Mouse (Mus musculus) hindbrain, embryonic 13.5 days (tissue): ENCODE data around the gene Rab1b. TPM values are rescaled to one million over a fixed set of nuclear protein-coding genes. Genes with fewer than 3 reads are reported as not detected.
"Not testable (repeated sequence)": the region's sequence is repeated elsewhere in the genome, so short reads cannot be mapped to it uniquely, and the experiment has no call there.

Source experiments
- ATAC-seq: fragments of 200-750 bp; cut with Nextera tagmentation; 2 replicates; pipeline ENCODE4 v1.8.0; 2017; ENCODE audit warnings: moderate TSS enrichment; ENCODE audit not compliant: low FRiP score
- H3K27ac ChIP-seq: fragments of 300-500 bp; sonication (generic); 2 replicates; pipeline ENCODE4 v1.5.1; 2015; ENCODE audit warnings: inconsistent platforms, mild to moderate bottlenecking, moderate library complexity
- H3K27me3 ChIP-seq: fragments of 300-500 bp; sonication (generic); 2 replicates; pipeline ENCODE4 v1.6.1; 2015; ENCODE audit warnings: mild to moderate bottlenecking, inconsistent platforms
- H3K36me3 ChIP-seq: fragments of 300-500 bp; sonication (generic); 2 replicates; pipeline ENCODE4 v1.6.1; 2015; ENCODE audit warnings: mild to moderate bottlenecking, inconsistent platforms
- H3K4me1 ChIP-seq: fragments of 300-500 bp; sonication (generic); replicated peaks from 2 replicates; pipeline ENCODE4 v1.6.1; 2015; ENCODE audit warnings: inconsistent platforms
- H3K4me2 ChIP-seq: fragments of 300-500 bp; sonication (generic); 2 replicates; pipeline ENCODE4 v1.6.1; 2015; ENCODE audit warnings: inconsistent platforms, mild to moderate bottlenecking, moderate library complexity
- H3K4me3 ChIP-seq: fragments of 300-500 bp; sonication (generic); 2 replicates; pipeline ENCODE4 v1.5.1; 2015; ENCODE audit warnings: mild to moderate bottlenecking, inconsistent platforms
- H3K9ac ChIP-seq: fragments of 300-500 bp; sonication (generic); 2 replicates; pipeline ENCODE4 v1.6.1; 2015; ENCODE audit warnings: mild to moderate bottlenecking, inconsistent platforms
- H3K9me3 ChIP-seq: fragments of 300-500 bp; sonication (generic); 2 replicates; pipeline ENCODE4 v1.6.1; 2016; ENCODE audit warnings: inconsistent platforms
- WGBS: fragments of 180-500 bp; shearing (Covaris S2); methylation state at CpG from one replicate; pipeline ENCODE4 v1.1.7; 2015; 5-methylcytosine and 5-hydroxymethylcytosine counted together
- polyA plus RNA-seq: library from polyadenylated mRNA; unstranded; fragments of >200 nt; fragmentation: Nextera tagmentation; extraction: Ambion mirVana; gene quantifications from 2 replicates; pipeline ENCODE4 v1.2.1, GENCODE M21; 2015

Gene Rab1b
- polyA plus RNA-seq, result 234 TPM in 2 replicates

- Histone ChIP-seq H3K4me1 (peaks cover 22% of the 10 kb centered on the region), H3K4me2 (peak within 1 kb of the TSS; percentile 94), H3K27ac (peak within 1 kb of the TSS; percentile 97), H3K9ac (peak within 1 kb of the TSS; percentile 89), H3K36me3 (peaks cover 75% of the 10 kb centered on the region), H3K9me3 (no peaks in the 10 kb centered on the region), H3K4me3 (peak within 1 kb of the TSS; percentile 70), H3K27me3 (no peaks in the 10 kb centered on the region)
- peak; percentile 95 for ATAC-seq
- WGBS, result under 1% methylated on average over 46 of the region's 46 CpGs
These were observed at the start of gene Rab1b for GRCm38 (mm10) chr19:5106731-5107191. Gene Rab1b, minus strand, starts transcription at chr19:5107072.

GRCm38 (mm10) chr19:5152261-5152660, 45.4 kb upstream of the Rab1b start:
- ATAC-seq, result no peak
- H3K4me2 ChIP-seq, result no peak overlapping the region
- H3K36me3 ChIP-seq, result peaks cover 48% of the 10 kb centered on the region
- no peaks in the 10 kb centered on the region for H3K9me3 ChIP-seq
- no peak overlapping the region for H3K4me3 ChIP-seq
- H3K27ac ChIP-seq, result peak overlapping the region; percentile 5; the same call in 1 of the 2 replicates
- H3K9ac ChIP-seq, result no peak overlapping the region
- no peaks in the 10 kb centered on the region for H3K4me1 ChIP-seq
- 92% methylated on average over 6 of the region's 6 CpGs for WGBS
- no peaks in the 10 kb centered on the region for H3K27me3 ChIP-seq

- Histone ChIP-seq H3K9ac (no peak overlapping the region), H3K4me1 (no peaks in the 10 kb centered on the region), H3K9me3 (no peaks in the 10 kb centered on the region), H3K36me3 (peaks cover 50% of the 10 kb centered on the region), H3K27ac (peak overlapping the region; percentile 5), H3K4me3 (no peak overlapping the region), H3K27me3 (no peaks in the 10 kb centered on the region), H3K4me2 (no peak overlapping the region)
- 87% methylated on average over 5 of the region's 5 CpGs for WGBS
- no peak for ATAC-seq
These were observed 44.9 kb upstream of the Rab1b start for GRCm38 (mm10) chr19:5151741-5152140.

- Histone ChIP-seq H3K4me2 (no peak overlapping the region), H3K36me3 (peaks cover 54% of the 10 kb centered on the region), H3K4me3 (no peak overlapping the region), H3K4me1 (no peaks in the 10 kb centered on the region), H3K9ac (no peak overlapping the region), H3K27me3 (no peaks in the 10 kb centered on the region), H3K9me3 (no peaks in the 10 kb centered on the region), H3K27ac (peak overlapping the region; percentile 5; the same call in 1 of the 2 replicates)
- WGBS, result 46% methylated on average over 3 of the region's 3 CpGs
- ATAC-seq, result peak; percentile 54; the same call in 1 of the 2 replicates
These were observed 44.5 kb upstream of the Rab1b start for GRCm38 (mm10) chr19:5151331-5151730.

- Histone ChIP-seq H3K36me3 (peaks cover 54% of the 10 kb centered on the region), H3K27ac (no peak overlapping the region), H3K4me3 (no peak overlapping the region), H3K9ac (no peak overlapping the region), H3K9me3 (no peaks in the 10 kb centered on the region), H3K4me2 (no peak overlapping the region), H3K4me1 (no peaks in the 10 kb centered on the region), H3K27me3 (no peaks in the 10 kb centered on the region)
- WGBS, result 92% methylated on average over 6 of the region's 6 CpGs
- no peak for ATAC-seq
These were observed 43.5 kb upstream of the Rab1b start for GRCm38 (mm10) chr19:5150358-5150757.

GRCm38 (mm10) chr19:5149041-5149440, 42.2 kb upstream of the Rab1b start:
- H3K36me3 ChIP-seq, result peaks cover 63% of the 10 kb centered on the region
- not testable (repeated sequence) for H3K27ac ChIP-seq, ATAC-seq, H3K4me2 ChIP-seq, H3K4me1 ChIP-seq, H3K4me3 ChIP-seq, H3K9ac ChIP-seq, H3K27me3 ChIP-seq, H3K9me3 ChIP-seq
- WGBS, result 93% methylated on average over 4 of the region's 6 CpGs

- ATAC-seq, result no peak
- no peak overlapping the region for H3K9ac ChIP-seq
- H3K36me3 ChIP-seq, result peaks cover 71% of the 10 kb centered on the region
- H3K4me1 ChIP-seq, result no peaks in the 10 kb centered on the region
- no peaks in the 10 kb centered on the region for H3K9me3 ChIP-seq
- 5% methylated on average over 2 of the region's 2 CpGs for WGBS
- H3K27me3 ChIP-seq, result no peaks in the 10 kb centered on the region
- H3K4me3 ChIP-seq, result no peak overlapping the region
- H3K4me2 ChIP-seq, result no peak overlapping the region
- H3K27ac ChIP-seq, result no peak overlapping the region
These were observed 32.8 kb upstream of the Rab1b start for GRCm38 (mm10) chr19:5139640-5140039.

GRCm38 (mm10) chr19:5131237-5131636, 24.4 kb upstream of the Rab1b start:
- Histone ChIP-seq H3K4me2 (no peak overlapping the region), H3K4me3 (no peak overlapping the region), H3K9me3 (no peaks in the 10 kb centered on the region), H3K36me3 (peaks cover 34% of the 10 kb centered on the region), H3K9ac (no peak overlapping the region), H3K27ac (no peak overlapping the region), H3K4me1 (no peaks in the 10 kb centered on the region), H3K27me3 (0 out of 2 replicates have a peak, but pooled peaks cover 3% of the 10 kb centered on the region)
- ATAC-seq, result no peak
- 81% methylated on average over 4 of the region's 4 CpGs for WGBS

GRCm38 (mm10) chr19:5129770-5130169, 22.9 kb upstream of the Rab1b start:
- Histone ChIP-seq H3K27ac (no peak overlapping the region), H3K9ac (no peak overlapping the region), H3K4me2 (no peak overlapping the region), H3K9me3 (no peaks in the 10 kb centered on the region), H3K27me3 (0 out of 2 replicates have a peak, but pooled peaks cover 3% of the 10 kb centered on the region), H3K4me1 (no peaks in the 10 kb centered on the region), H3K4me3 (no peak overlapping the region), H3K36me3 (peaks cover 21% of the 10 kb centered on the region)
- no peak for ATAC-seq
- WGBS, result 39% methylated on average over 1 of the region's 1 CpGs

- Histone ChIP-seq H3K9me3 (no peaks in the 10 kb centered on the region), H3K4me1 (peaks cover 2% of the 10 kb centered on the region), H3K4me3 (no peak overlapping the region), H3K9ac (no peak overlapping the region), H3K36me3 (no peaks in the 10 kb centered on the region), H3K27ac (no peak overlapping the region; the same call in 1 of the 2 replicates), H3K4me2 (no peak overlapping the region), H3K27me3 (0 out of 2 replicates have a peak, but pooled peaks cover 3% of the 10 kb centered on the region)
- no peak for ATAC-seq
- 66% methylated on average over 7 of the region's 7 CpGs for WGBS
These were observed 17.3 kb upstream of the Rab1b start for GRCm38 (mm10) chr19:5124055-5124614.

GRCm38 (mm10) chr19:5123241-5123640, 16.4 kb upstream of the Rab1b start:
- Histone ChIP-seq H3K36me3 (no peaks in the 10 kb centered on the region), H3K9ac (no peak overlapping the region), H3K4me1 (peaks cover 9% of the 10 kb centered on the region), H3K4me3 (no peak overlapping the region), H3K4me2 (no peak overlapping the region), H3K27me3 (no peaks in the 10 kb centered on the region), H3K9me3 (no peaks in the 10 kb centered on the region), H3K27ac (no peak overlapping the region)
- 82% methylated on average over 3 of the region's 3 CpGs for WGBS
- no peak for ATAC-seq

- H3K4me1 ChIP-seq, result peaks cover 9% of the 10 kb centered on the region
- no peaks in the 10 kb centered on the region for H3K36me3 ChIP-seq
- H3K4me2 ChIP-seq, result no peak overlapping the region
- no peak overlapping the region for H3K27ac ChIP-seq
- no peaks in the 10 kb centered on the region for H3K9me3 ChIP-seq
- no peak overlapping the region for H3K4me3 ChIP-seq
- no peak overlapping the region for H3K9ac ChIP-seq
- ATAC-seq, result no peak
- 72% methylated on average over 10 of the region's 10 CpGs for WGBS
- H3K27me3 ChIP-seq, result no peaks in the 10 kb centered on the region
These were observed 15.6 kb upstream of the Rab1b start for GRCm38 (mm10) chr19:5122492-5122891.

GRCm38 (mm10) chr19:5118384-5118698, 11.5 kb upstream of the Rab1b start, which contains the start of gene Klc2:
Gene Klc2, minus strand, starts transcription at chr19:5118560.
- peak; percentile 50 for ATAC-seq
- H3K27me3 ChIP-seq, result no peaks in the 10 kb centered on the region
- peak within 1 kb of the TSS; percentile 94 for H3K9ac ChIP-seq

More at GRCm38 (mm10) chr19:5118384-5118698, 11.5 kb upstream of the Rab1b start, which contains the start of gene Klc2:
- Histone ChIP-seq H3K9me3 (no peaks in the 10 kb centered on the region), H3K4me3 (peak within 1 kb of the TSS; percentile 90), H3K27ac (peak within 1 kb of the TSS; percentile 94), H3K36me3 (peaks cover 17% of the 10 kb centered on the region), H3K4me2 (peak within 1 kb of the TSS; percentile 93), H3K4me1 (peaks cover 26% of the 10 kb centered on the region)
- WGBS, result 1% methylated on average over 18 of the region's 18 CpGs
